Mouse (Mus musculus) heart, postnatal 4 days (tissue): ENCODE results near the gene Gm43552. TPM values are rescaled to one million over a fixed set of nuclear protein-coding genes. Genes with fewer than 3 reads are reported as not detected.

Experiments used
- total RNA-seq, 2 experiments: library from RNA; stranded (reverse); gene quantifications; 2 replicates each; pipeline ENCODE4 v1.2.3; 2021

The Gm43552 gene
- total RNA-seq, 2 experiments from 2014 or later = 3.5 TPM; not detected in 1

Other genes with a start within 250 kb of the Gm43552 start
- gene Rfc1, start 157.2 kb downstream of the Gm43552 start, total RNA-seq = 10 to 100 TPM; 36.9 to 37.7 TPM
- gene Klb, start 144.5 kb downstream of the Gm43552 start, total RNA-seq = under 1 TPM; 0.31 to 0.47 TPM
- 1,000 to 10,000 TPM; 1,343 to 1,505 TPM for gene Rpl9, start 101.4 kb downstream of the Gm43552 start, total RNA-seq
- gene Lias, start 101.3 kb downstream of the Gm43552 start, total RNA-seq = 10 to 100 TPM; 71.5 to 76.2 TPM
- 10 to 100 TPM; 41.4 to 45.2 TPM for gene Ugdh, start 56.9 kb downstream of the Gm43552 start, total RNA-seq
- gene Smim14, start 44.4 kb upstream of the Gm43552 start, total RNA-seq = 10 to 100 TPM; 89.6 to 89.9 TPM
- 10 to 100 TPM; 84.6 to 87.0 TPM for gene Ube2k, start 44.4 kb upstream of the Gm43552 start, total RNA-seq
- gene Pds5a, start 205.4 kb upstream of the Gm43552 start, total RNA-seq = 10 to 100 TPM; 88.1 to 93.2 TPM